Mouse (Mus musculus): Measurements from ENCODE around the gene Kit.

GRCm38 (mm10) chr5:75702080-75702479, 127.4 kb downstream of the Kit start:
- TF ChIP-seq CTCF (IDR thresholded peaks at IDR 0.05; ENCODE audit: low read depth), result no peak
- TF ChIP-seq EP300 (IDR thresholded peaks at IDR 0.05; ENCODE audit: low read depth), result no peak

All from liver, embryonic 14.5 days (tissue).